Mouse (Mus musculus) E14TG2a.4 (cell line): ENCODE results near the gene Grin3a.

Experiments
- CTCF ChIP-seq: conservative IDR thresholded peaks from 2 replicates; pipeline ENCODE4 v1.5.1; 2014; ENCODE audit warnings: low read length
- NANOG ChIP-seq: IDR thresholded peaks from 2 replicates; pipeline ENCODE4 v1.6.1; 2014; ENCODE audit warnings: borderline replicate concordance, low read length, mixed read lengths
- POU5F1 ChIP-seq: IDR thresholded peaks from 2 replicates; pipeline ENCODE4 v1.6.1; 2014; ENCODE audit warnings: low read length, borderline replicate concordance

- TF ChIP-seq CTCF (no peak), POU5F1 (no peak), NANOG (no peak)
Measured at GRCm38 (mm10) chr4:49628941-49629340, 216.6 kb downstream of the Grin3a start.
